Mouse (Mus musculus) right cerebral cortex, adult 2 months (tissue): ENCODE data around the gene Atp9a.

Experiments used
- DNase-seq, 2 experiments: peaks; one replicate each; pipeline ENCODE4 v3.0.0; 2021 to 2022; ENCODE audit warnings: low spot score in 2 of 2

Gene Atp9a

DNA sequence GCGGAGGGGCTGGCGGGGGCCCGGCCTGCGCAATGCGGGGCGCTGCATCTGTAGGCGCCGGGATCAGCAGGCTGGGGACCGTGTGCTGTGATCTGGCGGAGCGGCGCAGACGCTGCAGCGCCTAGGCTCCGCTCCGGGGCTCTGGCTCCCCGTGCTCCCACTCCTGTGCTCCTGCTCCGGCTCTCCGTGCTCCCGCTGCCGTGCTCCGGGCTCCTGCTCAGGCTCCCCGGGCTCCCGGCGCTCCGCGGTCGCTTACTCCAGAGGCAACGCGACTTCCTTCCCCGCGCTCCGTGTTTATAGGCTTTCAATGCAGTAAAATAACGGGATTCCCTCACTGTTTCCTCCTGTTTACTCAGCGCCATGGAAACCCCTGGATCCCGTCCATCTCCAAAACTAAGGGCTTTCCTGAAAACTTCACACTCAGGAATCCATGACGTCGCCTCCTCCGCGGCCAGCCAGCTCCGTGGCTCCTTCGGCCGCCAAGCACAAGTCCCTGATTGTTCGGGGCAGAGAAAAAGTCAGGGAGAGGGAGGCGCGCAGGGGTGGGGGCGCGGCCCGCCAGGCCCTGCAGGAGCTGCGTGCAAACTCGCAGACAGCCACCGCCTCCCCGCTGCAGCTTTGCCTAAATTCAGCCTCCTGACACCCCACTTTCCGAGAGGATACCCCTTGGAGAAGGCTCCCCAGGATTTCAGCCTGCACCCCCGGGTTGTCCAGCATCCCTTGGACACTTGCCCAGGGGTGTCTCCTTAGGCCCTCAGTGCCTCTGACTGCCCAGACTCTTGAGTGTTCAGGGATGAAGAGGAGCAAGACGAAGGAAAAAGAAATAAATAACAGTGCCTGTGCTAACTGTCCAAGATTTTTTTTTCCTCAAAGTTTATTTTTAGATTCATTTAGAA, 140.5 kb downstream of the Atp9a start, which contains the start of gene Nfatc2:
TSS of gene Nfatc2 (minus strand) at position 167 of the 896 bp plus-strand sequence.
- DNase-seq, result peak; percentile 74 to 80

DNA sequence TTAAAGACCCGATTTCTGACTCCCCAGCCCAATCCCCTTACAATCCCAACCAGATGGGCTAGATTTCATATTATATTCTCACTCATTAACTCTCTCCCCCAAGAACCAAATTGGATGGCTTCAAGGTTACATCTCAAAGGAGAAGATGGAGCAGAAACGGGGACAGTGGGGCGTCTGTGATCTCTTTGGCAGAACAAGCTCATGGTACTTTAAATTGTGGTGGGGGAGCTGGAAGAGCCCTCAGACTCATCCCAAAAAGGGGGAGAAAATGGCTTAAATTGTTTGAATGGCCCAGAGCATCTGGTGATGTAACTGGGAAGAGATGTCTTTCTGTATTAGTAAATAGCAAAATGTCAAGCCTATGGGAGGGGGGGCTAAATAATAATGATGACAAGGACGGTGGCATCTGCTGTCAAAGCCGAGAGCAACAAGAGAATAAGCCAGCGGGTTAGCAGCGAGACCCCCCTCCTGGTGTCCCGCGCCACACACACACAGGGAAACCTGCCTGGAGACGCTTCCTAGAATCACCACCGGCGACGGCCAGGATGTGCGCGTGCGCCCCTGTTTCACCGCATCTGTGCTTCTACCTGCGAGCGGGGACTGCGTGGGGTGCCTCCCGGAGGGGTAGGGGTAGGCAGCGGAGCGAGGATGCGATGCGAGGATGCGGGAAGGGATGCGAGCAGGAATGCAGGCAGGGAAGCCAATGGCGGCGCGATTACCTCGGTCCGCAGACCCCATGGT, 141.3 kb downstream of the Atp9a start:
- DNase-seq, result peak; percentile 67 to 69

DNA sequence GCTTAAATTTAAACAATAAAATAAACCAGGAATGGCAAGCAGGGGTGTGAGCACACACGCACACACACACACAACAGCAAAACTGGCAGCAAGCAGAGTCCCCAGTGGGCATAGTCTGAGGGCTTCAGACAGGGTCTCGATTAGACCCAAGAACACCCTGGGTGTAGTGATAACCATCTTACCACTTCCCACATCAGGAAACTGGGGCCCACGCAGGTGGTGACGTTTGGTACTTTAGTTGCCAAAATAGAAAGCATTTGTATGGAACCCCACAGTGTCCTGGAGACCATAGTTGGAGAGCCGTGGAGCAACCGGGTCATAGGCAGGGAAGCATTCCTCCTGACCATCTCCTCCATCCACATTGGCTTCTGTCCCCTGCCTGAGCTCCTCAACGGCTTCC, 146.5 kb downstream of the Atp9a start:
- no peak for DNase-seq

DNA sequence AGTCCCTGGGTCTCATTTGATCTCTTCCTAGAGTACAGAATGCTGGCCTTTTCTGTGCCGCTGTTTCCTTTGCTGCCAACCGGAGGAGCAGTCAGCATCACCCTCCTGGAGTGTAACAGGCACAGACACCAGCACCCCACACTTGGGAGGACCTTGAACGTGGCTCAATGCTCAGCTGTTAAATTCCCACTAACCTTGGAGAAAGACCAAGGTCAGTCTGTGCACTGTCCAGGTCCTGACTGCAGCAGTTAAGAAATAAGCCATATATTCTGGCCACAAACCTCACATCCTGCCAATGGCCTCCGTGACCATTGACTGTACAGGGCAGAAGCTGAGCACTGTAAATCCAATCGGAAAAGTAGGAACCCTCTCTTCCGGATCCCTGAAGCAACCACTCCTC, 148.5 kb downstream of the Atp9a start:
- DNase-seq, result no peak

DNA sequence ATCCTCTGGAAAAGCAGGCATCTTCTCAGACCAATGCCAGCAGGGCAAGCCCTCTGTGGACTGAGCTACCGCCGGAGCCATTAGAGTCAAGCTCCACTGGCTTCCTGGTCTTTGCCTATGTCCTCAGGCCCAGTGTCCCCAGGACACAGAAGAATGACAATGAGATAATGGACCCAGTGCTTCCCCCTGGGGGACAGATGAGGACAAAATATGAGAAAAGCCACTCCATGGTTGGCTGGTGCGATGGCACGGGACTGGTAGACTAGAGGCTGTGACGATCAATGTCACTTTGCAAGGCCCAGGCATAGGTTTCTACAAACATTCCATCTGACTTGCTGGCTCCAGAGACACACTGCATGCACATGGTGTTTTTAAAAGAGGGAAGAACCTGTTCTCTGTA, 149.2 kb downstream of the Atp9a start:
- no peak for DNase-seq

DNA sequence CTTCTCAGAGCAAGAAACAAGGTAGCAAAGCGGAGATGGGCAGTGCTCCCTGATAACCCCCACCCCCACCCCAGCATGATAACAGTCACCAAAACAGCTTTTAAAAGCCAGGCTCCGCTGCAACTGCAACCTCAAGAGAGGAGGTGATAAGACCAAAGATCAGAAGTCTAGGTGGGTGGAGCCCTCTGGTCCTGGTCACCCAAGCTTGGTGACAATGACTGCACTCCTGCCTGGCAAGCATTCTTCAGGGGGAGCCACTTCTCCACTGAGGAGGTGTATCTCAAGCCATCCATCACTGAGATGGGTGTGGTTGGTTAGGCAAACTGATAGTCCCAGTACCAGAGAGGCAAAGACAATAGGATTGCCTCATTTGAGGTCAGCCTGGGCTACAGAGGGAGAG, 151.1 kb downstream of the Atp9a start:
- DNase-seq, result no peak

DNA sequence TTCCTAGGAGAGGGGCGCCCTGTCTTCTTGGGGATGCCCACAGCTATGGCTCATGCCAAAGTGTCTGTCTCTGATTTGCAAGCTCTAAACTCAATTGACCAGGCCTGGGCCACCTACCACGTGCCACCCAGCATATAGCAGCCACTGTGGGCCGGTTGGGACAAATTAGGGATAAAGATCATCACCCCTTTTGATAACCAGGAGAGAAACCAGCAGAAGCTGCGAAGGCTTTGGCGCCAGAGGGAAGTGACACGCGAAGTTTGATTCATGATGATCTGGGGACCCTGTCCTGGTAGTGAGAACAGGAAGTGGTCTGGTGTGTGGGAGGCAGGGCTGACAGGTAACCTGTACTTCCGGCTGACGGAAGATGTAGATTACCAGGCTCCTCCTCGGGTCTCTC, 151.7 kb downstream of the Atp9a start:
- DNase-seq, result no peak

DNA sequence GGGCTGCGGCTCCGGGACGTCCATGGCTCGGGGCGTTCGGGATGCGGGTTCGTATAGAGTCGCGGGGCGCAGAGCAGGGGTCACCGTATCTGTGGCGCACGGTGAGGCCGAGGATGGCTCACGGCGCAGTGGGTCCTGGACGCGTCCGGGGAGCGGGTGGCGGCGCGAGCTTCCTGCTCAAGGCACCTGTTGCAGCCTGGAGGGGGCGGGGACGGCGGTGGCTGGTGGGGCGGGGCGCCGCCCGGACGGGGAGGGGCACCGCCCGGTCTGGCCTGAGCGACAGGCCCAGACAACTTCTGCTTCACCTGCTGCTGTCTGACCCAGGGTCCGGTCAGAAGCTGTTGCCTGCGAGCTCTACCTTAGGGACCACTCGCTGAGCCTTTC, 152.0 kb downstream of the Atp9a start:
- no peak for DNase-seq

DNA sequence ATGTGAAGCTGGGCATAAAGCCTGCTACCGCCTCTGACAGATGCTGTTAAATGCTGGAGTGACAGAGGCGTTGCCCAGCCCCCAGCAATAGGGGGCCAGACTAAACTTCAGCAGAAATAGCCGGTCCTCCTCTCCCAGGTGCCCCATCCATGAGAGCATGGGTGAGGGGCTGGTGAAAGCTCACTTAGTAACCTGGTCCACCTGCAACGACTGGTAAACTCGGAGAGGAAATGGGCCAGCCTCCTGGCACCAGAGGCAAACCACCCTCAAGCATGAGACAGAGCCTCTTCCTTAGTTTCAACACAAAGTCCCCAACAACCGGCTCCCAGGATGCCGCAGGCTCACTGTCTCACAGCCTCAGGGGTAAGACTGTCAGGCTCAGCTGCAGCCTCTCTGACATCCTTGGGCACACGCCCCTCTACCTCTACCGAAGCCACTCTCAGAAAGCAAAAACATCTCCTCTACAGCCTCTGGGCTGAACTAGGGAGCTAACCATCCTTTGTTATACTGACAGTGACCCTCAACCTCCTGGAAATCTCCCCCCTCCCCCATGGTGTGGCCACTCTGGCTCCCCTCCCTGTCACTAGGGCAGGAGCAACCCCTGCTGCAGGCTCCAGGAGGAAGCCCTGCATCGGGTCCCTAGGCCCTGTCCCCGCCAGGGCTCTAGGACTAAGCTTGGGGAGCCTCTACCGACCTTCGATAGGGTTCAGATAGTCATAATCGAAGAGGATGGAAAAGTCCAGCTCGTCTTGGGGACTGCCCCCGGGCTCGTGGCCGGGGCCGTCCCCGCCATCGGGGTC, 152.6 kb downstream of the Atp9a start:
- DNase-seq, result peak in 1 of 2 experiments; percentile 28

DNA sequence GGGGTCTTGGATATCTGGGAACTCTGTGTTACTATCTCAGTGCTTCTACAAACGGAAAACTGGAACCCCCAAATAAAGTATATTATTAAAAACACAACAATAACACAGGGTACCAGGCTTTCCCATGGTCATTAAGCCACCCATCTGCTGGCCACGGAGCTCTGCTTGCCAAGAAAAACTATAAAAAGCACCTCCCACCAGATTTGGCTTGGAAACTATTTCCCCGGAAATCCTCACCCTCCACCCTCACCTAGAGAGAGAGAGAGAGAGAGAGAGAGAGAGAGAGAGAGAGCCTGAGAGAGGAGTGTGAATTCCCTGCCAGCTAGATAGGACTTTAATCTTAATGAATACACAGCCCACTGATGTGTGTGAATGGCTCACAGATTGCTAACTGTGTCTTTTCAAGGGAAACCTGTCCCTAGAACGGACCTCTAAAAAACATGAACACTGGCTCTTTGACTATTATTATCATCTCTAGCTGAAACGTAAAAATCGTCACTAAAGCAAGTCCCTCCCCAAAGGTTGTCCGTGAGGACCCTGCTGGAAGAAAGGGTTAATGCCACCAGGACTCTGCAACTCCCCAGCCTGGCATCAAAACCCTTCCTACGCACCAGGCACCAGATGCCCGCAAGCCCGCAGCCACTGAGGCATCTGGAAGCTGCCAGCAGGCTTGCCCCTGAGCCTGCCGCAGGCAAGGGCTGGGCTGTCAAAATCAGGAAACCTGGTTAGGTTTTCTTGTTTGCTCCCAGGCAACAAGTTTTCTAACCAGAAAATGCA, 153.4 kb downstream of the Atp9a start:
- DNase-seq, result peak; percentile 27 to 43

DNA sequence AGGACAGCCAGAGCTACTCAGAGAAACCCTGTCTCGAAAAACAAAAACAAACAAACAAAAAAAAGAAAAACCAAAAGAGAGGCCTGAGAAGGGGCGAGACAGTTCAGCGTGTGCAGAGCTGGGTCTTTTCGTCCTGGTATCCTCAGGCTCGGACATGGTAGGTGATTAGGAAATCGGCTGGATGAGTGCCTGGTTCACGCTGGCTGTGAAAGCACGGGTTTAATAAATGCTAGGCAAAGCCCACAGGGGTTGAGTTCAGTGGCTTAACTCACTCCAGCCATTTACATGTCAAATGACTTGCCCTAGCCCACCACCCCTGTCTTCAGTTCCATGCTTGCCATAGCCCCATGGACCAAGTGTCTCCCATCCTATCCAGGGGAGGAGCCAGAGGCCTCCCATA, 155.1 kb downstream of the Atp9a start:
- DNase-seq, result no peak

DNA sequence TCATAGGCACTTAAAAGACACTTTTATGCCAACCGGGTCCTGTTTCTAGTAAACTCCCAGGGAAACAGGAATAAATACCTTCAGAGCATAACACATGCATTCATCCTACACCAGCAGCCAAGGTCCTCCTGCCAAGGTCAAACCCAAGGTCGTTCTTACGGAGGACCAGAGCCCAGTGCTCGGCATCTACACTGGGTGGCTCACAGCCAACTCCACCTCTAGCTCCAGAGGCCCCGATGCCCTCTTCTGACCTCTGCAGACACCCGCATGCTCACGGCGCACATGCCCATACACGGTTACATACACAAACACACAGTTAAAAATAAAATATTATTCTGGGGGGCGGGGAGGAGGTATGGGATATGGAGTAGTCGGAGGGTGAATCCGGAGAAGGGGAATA, 155.7 kb downstream of the Atp9a start:
- no peak for DNase-seq

DNA sequence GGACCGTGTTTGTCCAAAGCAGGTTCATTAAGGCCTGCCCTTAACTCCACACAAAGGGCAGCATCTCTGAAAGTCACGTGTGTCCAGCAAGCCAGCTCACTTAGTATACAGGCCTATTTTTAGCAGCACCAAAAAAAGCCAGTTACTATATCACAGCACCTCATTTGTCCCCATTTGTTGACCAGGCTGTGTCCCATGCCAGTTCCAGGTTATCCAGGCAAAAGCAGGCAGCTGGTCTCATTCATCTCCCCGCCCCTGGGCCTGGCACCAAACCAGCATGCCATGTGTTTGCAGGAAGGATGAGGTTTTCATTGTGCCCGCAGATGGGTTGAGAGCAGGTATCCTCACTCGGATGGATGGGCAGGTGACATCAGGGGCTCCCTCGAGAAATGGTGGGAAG, 157.4 kb downstream of the Atp9a start:
- no peak for DNase-seq
